Mouse (Mus musculus) naive thymus-derived CD4-positive, alpha-beta T cell, adult 2 months (primary cell): ENCODE measurements at regions not wholly inside any gene's neighbourhood (a gene's known extent, or its start where the extent isn't known, plus 50 kb on each side); places are given as distances from the start of the nearest gene placed in this dataset.

Source experiments
- DNase-seq: peaks from one replicate; pipeline ENCODE4 v3.0.0-alpha.2; 2011; ENCODE audit warnings: low read depth

GRCm38 (mm10) chr11:21478191-21478590 is 93.8 kb upstream of the Wdpcp start:
- no peak for DNase-seq

- no peak for DNase-seq
Observed at GRCm38 (mm10) chr11:21470711-21471110, 99.7 kb upstream of the Ugp2 start.

- DNase-seq: peak; percentile 58
Observed at GRCm38 (mm10) chr11:21468465-21468864, 97.5 kb upstream of the Ugp2 start.

GRCm38 (mm10) chr11:21460011-21460410 is 89.0 kb upstream of the Ugp2 start:
- no peak for DNase-seq

GRCm38 (mm10) chr11:21453308-21454106 is 82.5 kb upstream of the Ugp2 start:
- peak; percentile 71 for DNase-seq

GRCm38 (mm10) chr11:21433726-21434125 is 62.7 kb upstream of the Ugp2 start:
- DNase-seq: no peak

GRCm38 (mm10) chr11:21430021-21430420 is 59.0 kb upstream of the Ugp2 start:
- DNase-seq: no peak

GRCm38 (mm10) chr11:21428749-21429148 is 57.7 kb upstream of the Ugp2 start:
- no peak for DNase-seq

GRCm38 (mm10) chr11:21428013-21428317 is 57.0 kb upstream of the Ugp2 start:
- no peak for DNase-seq

GRCm38 (mm10) chr11:21427291-21428012 is 56.5 kb upstream of the Ugp2 start:
- no peak for DNase-seq

- no peak for DNase-seq
Observed at GRCm38 (mm10) chr11:21425480-21426101, 54.6 kb upstream of the Ugp2 start.

GRCm38 (mm10) chr11:21424345-21424744 is 53.3 kb upstream of the Ugp2 start:
- no peak for DNase-seq

- DNase-seq: no peak
Observed at GRCm38 (mm10) chr11:21422281-21422878, 51.4 kb upstream of the Ugp2 start.
